Mouse (Mus musculus): ENCODE results near the gene Sema4c.

DNA sequence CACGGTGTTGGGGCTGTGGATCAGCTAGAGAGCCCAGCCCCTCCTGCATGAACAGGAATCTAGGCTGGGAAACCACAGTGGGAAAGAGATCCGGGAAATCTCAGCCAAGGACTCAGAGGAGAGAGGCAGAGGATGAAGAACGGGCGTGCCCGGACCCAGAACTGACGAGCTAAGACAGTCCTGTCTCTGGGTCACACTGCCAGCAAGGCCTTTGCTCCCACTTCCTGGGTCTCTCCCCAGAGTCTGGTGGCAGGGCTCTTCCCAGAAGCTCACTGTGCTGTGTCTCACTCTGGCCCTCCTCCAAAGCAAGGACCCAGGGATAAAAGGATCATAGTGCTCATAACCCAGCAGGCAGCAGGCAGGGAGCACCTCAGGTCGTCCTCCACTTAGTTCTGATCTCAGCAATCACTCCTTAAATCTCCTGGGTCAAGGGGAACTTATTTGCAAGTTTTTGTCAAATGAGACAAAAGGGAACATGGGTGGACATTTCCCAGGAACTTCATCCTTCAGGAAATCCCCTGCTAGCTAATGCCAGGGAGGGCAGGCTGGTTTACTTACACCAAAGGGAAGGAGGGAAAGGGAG, 11.6 kb upstream of the Sema4c start:
- TF ChIP-seq CTCF (IDR thresholded peaks at IDR 0.05; ENCODE audit: borderline replicate concordance, control insufficient read depth, extremely low read depth, insufficient read depth, low read length, poor library complexity): no peak
- TF ChIP-seq POLR2A (IDR thresholded peaks at IDR 0.05; ENCODE audit: control insufficient read depth, extremely low read depth, insufficient read depth, low read length, poor library complexity): no peak

Data from thymus, adult 2 months (tissue).